Mouse (Mus musculus) kidney, embryonic 15.5 days (tissue): ENCODE results near the gene Olfr272. TPM values are rescaled to one million over a fixed set of nuclear protein-coding genes. Genes with fewer than 3 reads are reported as not detected.

Experiments used
- ATAC-seq: fragments of 200-750 bp; cut with Nextera tagmentation; replicated peaks from 2 replicates; pipeline ENCODE4 v1.8.0; 2017; ENCODE audit warnings: moderate TSS enrichment; ENCODE audit not compliant: low FRiP score
- H3K27ac ChIP-seq: fragments of 300-500 bp; sonication (generic); 2 replicates; pipeline ENCODE4 v1.5.1; 2015; ENCODE audit warnings: mild to moderate bottlenecking, inconsistent platforms
- H3K27me3 ChIP-seq: fragments of 300-500 bp; sonication (generic); 2 replicates; pipeline ENCODE4 v1.6.1; 2015; ENCODE audit warnings: inconsistent platforms
- H3K36me3 ChIP-seq: fragments of 300-500 bp; sonication (generic); 2 replicates; pipeline ENCODE4 v1.6.1; 2015; ENCODE audit warnings: inconsistent platforms
- H3K4me1 ChIP-seq: fragments of 300-500 bp; sonication (generic); 2 replicates; pipeline ENCODE4 v1.6.1; 2015; ENCODE audit warnings: inconsistent platforms
- H3K4me2 ChIP-seq: fragments of 300-500 bp; sonication (generic); 2 replicates; pipeline ENCODE4 v1.6.1; 2015; ENCODE audit warnings: moderate library complexity, mild to moderate bottlenecking, inconsistent platforms
- H3K4me3 ChIP-seq: fragments of 300-500 bp; sonication (generic); replicated peaks from 2 replicates; pipeline ENCODE4 v1.5.1; 2015; ENCODE audit warnings: mild to moderate bottlenecking, inconsistent platforms
- H3K9ac ChIP-seq: fragments of 300-500 bp; sonication (generic); 2 replicates; pipeline ENCODE4 v1.6.1; 2015; ENCODE audit warnings: mild to moderate bottlenecking, inconsistent platforms
- H3K9me3 ChIP-seq: fragments of 300-500 bp; sonication (generic); replicated peaks from 2 replicates; pipeline ENCODE4 v1.6.1; 2016; ENCODE audit warnings: inconsistent platforms
- WGBS: fragments of 180-500 bp; shearing (Covaris S2); methylation state at CpG from one replicate; pipeline ENCODE4 v1.1.7; 2015; ENCODE audit warnings: mixed read lengths; 5-methylcytosine and 5-hydroxymethylcytosine counted together
- polyA plus RNA-seq: library from polyadenylated mRNA; unstranded; fragments of >200 nt; fragmentation: Nextera tagmentation; extraction: Ambion mirVana; gene quantifications from 2 replicates; pipeline ENCODE4 v1.2.1, GENCODE M21; 2015

Olfr272 gene
- not detected in 2 replicates for polyA plus RNA-seq

- H3K4me3 ChIP-seq, result no peak within 1 kb of the TSS
- H3K4me1 ChIP-seq, result no peaks in the 10 kb centered on the region
- H3K27ac ChIP-seq, result no peak within 1 kb of the TSS
- ATAC-seq, result no peak
- no peak within 1 kb of the TSS for H3K9ac ChIP-seq
- H3K36me3 ChIP-seq, result no peaks in the 10 kb centered on the region
- no peaks in the 10 kb centered on the region for H3K27me3 ChIP-seq
- no peak within 1 kb of the TSS for H3K4me2 ChIP-seq
- 87% methylated on average over 2 of the region's 2 CpGs for WGBS
- H3K9me3 ChIP-seq, result no peaks in the 10 kb centered on the region
These were observed at the start of gene Olfr272 for GRCm38 (mm10) chr4:52919078-52919477. Gene Olfr272 (minus strand): TSS chr4:52919178.

GRCm38 (mm10) chr4:52964247-52964646 is 45.3 kb upstream of the Olfr272 start, which contains the start of gene Olfr270:
Gene Olfr270 (plus strand): TSS chr4:52964547.
- H3K27ac ChIP-seq, result no peak within 1 kb of the TSS
- H3K27me3 ChIP-seq, result no peaks in the 10 kb centered on the region
- no peak for ATAC-seq

GRCm38 (mm10) chr4:52958693-52959092 is 39.7 kb upstream of the Olfr272 start:
- no peaks in the 10 kb centered on the region for H3K27me3 ChIP-seq
- no peaks in the 10 kb centered on the region for H3K9me3 ChIP-seq
- H3K4me2 ChIP-seq, result no peak overlapping the region
- H3K27ac ChIP-seq, result no peak overlapping the region
- H3K4me1 ChIP-seq, result no peaks in the 10 kb centered on the region
- H3K9ac ChIP-seq, result no peak overlapping the region
- 0 out of 2 replicates have a peak, but pooled peaks have one; percentile 69 for ATAC-seq
- WGBS, result 39% methylated on average over 4 of the region's 4 CpGs
- H3K4me3 ChIP-seq, result no peak overlapping the region
- no peaks in the 10 kb centered on the region for H3K36me3 ChIP-seq

More at GRCm38 (mm10) chr4:52964247-52964646, 45.3 kb upstream of the Olfr272 start, which contains the start of gene Olfr270:
- Histone ChIP-seq H3K9ac (no peak within 1 kb of the TSS), H3K9me3 (no peaks in the 10 kb centered on the region), H3K36me3 (no peaks in the 10 kb centered on the region), H3K4me3 (no peak within 1 kb of the TSS), H3K4me1 (no peaks in the 10 kb centered on the region), H3K4me2 (no peak within 1 kb of the TSS)

GRCm38 (mm10) chr4:52949005-52949404 is 30.0 kb upstream of the Olfr272 start:
- Histone ChIP-seq H3K4me2 (no peak overlapping the region), H3K9me3 (no peaks in the 10 kb centered on the region), H3K9ac (no peak overlapping the region), H3K27me3 (no peaks in the 10 kb centered on the region), H3K4me3 (no peak overlapping the region), H3K27ac (no peak overlapping the region), H3K4me1 (no peaks in the 10 kb centered on the region), H3K36me3 (no peaks in the 10 kb centered on the region)
- WGBS, result 59% methylated on average over 2 of the region's 2 CpGs
- ATAC-seq, result 0 out of 2 replicates have a peak, but pooled peaks have one; percentile 52

GRCm38 (mm10) chr4:52946665-52947064 is 27.7 kb upstream of the Olfr272 start:
- Histone ChIP-seq H3K36me3 (no peaks in the 10 kb centered on the region), H3K27me3 (no peaks in the 10 kb centered on the region), H3K9ac (no peak overlapping the region), H3K4me3 (no peak overlapping the region), H3K27ac (no peak overlapping the region), H3K9me3 (no peaks in the 10 kb centered on the region), H3K4me1 (no peaks in the 10 kb centered on the region), H3K4me2 (no peak overlapping the region)
- ATAC-seq, result peak; percentile 94

- H3K9ac ChIP-seq, result no peak overlapping the region
- no peak overlapping the region for H3K4me2 ChIP-seq
- no peaks in the 10 kb centered on the region for H3K27me3 ChIP-seq
- no peak overlapping the region for H3K27ac ChIP-seq
- no peak for ATAC-seq
- H3K36me3 ChIP-seq, result no peaks in the 10 kb centered on the region
- WGBS, result 92% methylated on average over 4 of the region's 4 CpGs
- H3K9me3 ChIP-seq, result no peaks in the 10 kb centered on the region
- no peak overlapping the region for H3K4me3 ChIP-seq
- no peaks in the 10 kb centered on the region for H3K4me1 ChIP-seq
These were observed 11.5 kb upstream of the Olfr272 start for GRCm38 (mm10) chr4:52930480-52930879.

GRCm38 (mm10) chr4:52917311-52917688 is 1.7 kb downstream of the Olfr272 start:
- Histone ChIP-seq H3K4me1 (no peaks in the 10 kb centered on the region), H3K9me3 (no peaks in the 10 kb centered on the region), H3K27me3 (no peaks in the 10 kb centered on the region), H3K36me3 (no peaks in the 10 kb centered on the region), H3K27ac (no peak overlapping the region), H3K9ac (no peak overlapping the region), H3K4me2 (no peak overlapping the region), H3K4me3 (no peak overlapping the region)
- 88% methylated on average over 2 of the region's 2 CpGs for WGBS
- no peak for ATAC-seq

GRCm38 (mm10) chr4:52916659-52917310 is 2.2 kb downstream of the Olfr272 start:
- H3K4me3 ChIP-seq, result no peak overlapping the region
- no peaks in the 10 kb centered on the region for H3K9me3 ChIP-seq
- no peaks in the 10 kb centered on the region for H3K36me3 ChIP-seq
- no peak overlapping the region for H3K9ac ChIP-seq
- WGBS, result 81% methylated on average over 6 of the region's 6 CpGs
- no peaks in the 10 kb centered on the region for H3K27me3 ChIP-seq
- no peaks in the 10 kb centered on the region for H3K4me1 ChIP-seq
- H3K27ac ChIP-seq, result no peak overlapping the region
- no peak for ATAC-seq
- no peak overlapping the region for H3K4me2 ChIP-seq

- Histone ChIP-seq H3K36me3 (no peaks in the 10 kb centered on the region), H3K4me1 (no peaks in the 10 kb centered on the region), H3K9ac (no peak overlapping the region), H3K9me3 (no peaks in the 10 kb centered on the region), H3K4me2 (no peak overlapping the region), H3K27ac (no peak overlapping the region), H3K27me3 (no peaks in the 10 kb centered on the region), H3K4me3 (no peak overlapping the region)
- WGBS, result 59% methylated on average over 3 of the region's 3 CpGs
- ATAC-seq, result no peak
These were observed 6.6 kb downstream of the Olfr272 start for GRCm38 (mm10) chr4:52912409-52912808.

- H3K4me3 ChIP-seq, result no peak overlapping the region
- H3K36me3 ChIP-seq, result no peaks in the 10 kb centered on the region
- no peak overlapping the region for H3K9ac ChIP-seq
- no peak for ATAC-seq
- no peaks in the 10 kb centered on the region for H3K27me3 ChIP-seq
- H3K4me1 ChIP-seq, result no peaks in the 10 kb centered on the region
- H3K4me2 ChIP-seq, result no peak overlapping the region
- WGBS, result 80% methylated on average over 3 of the region's 3 CpGs
- H3K9me3 ChIP-seq, result no peaks in the 10 kb centered on the region
- H3K27ac ChIP-seq, result no peak overlapping the region
These were observed 9.4 kb downstream of the Olfr272 start for GRCm38 (mm10) chr4:52909542-52909941.

- WGBS, result 93% methylated on average over 9 of the region's 9 CpGs
- H3K4me1 ChIP-seq, result no peaks in the 10 kb centered on the region
- no peaks in the 10 kb centered on the region for H3K27me3 ChIP-seq
- no peak overlapping the region for H3K4me3 ChIP-seq
- ATAC-seq, result no peak
- H3K9ac ChIP-seq, result no peak overlapping the region
- H3K36me3 ChIP-seq, result no peaks in the 10 kb centered on the region
- no peak overlapping the region for H3K27ac ChIP-seq
- no peak overlapping the region for H3K4me2 ChIP-seq
- H3K9me3 ChIP-seq, result no peaks in the 10 kb centered on the region
These were observed 54.8 kb downstream of the Olfr272 start for GRCm38 (mm10) chr4:52864156-52864555.
